Mouse (Mus musculus) stomach, embryonic 14.5 days (tissue): ENCODE measurements around the gene Muc1. TPM values are rescaled to one million over a fixed set of nuclear protein-coding genes. Genes with fewer than 3 reads are reported as not detected.

Experiments used
- ATAC-seq: fragments of 200-750 bp; cut with Nextera tagmentation; 2 replicates; pipeline ENCODE4 v1.8.0; 2017; ENCODE audit warnings: low read depth, moderate TSS enrichment; ENCODE audit not compliant: insufficient number of reproducible peaks, insufficient read depth, low FRiP score
- H3K27ac ChIP-seq: fragments of 300-500 bp; sonication (generic); 2 replicates; pipeline ENCODE4 v1.5.1; 2014; ENCODE audit warnings: mild to moderate bottlenecking, low read length, moderate library complexity, mixed read lengths
- H3K27me3 ChIP-seq: fragments of 300-500 bp; sonication (generic); 2 replicates; pipeline ENCODE4 v1.6.1; 2014; ENCODE audit warnings: low read length, control low read depth, mixed read lengths; ENCODE audit not compliant: control insufficient read depth, insufficient read depth
- H3K36me3 ChIP-seq: fragments of 300-500 bp; sonication (generic); 2 replicates; pipeline ENCODE4 v1.6.1; 2014; ENCODE audit warnings: mild to moderate bottlenecking, control low read depth, low read length, moderate library complexity, mixed read lengths; ENCODE audit not compliant: control insufficient read depth, insufficient read depth
- H3K4me1 ChIP-seq: fragments of 300-500 bp; sonication (generic); 2 replicates; pipeline ENCODE4 v1.6.1; 2014; ENCODE audit warnings: low read length, control low read depth, mixed read lengths; ENCODE audit not compliant: control insufficient read depth, insufficient read depth
- H3K4me2 ChIP-seq: fragments of 300-500 bp; sonication (generic); replicated peaks from 2 replicates; pipeline ENCODE4 v1.6.1; 2014; ENCODE audit warnings: low read depth, low read length, control low read depth
- H3K4me3 ChIP-seq: fragments of 300-500 bp; sonication (generic); 2 replicates; pipeline ENCODE4 v1.5.1; 2014; ENCODE audit warnings: low read depth, low read length, control low read depth
- H3K9ac ChIP-seq: fragments of 300-500 bp; sonication (generic); replicated peaks from 2 replicates; pipeline ENCODE4 v1.6.1; 2014; ENCODE audit warnings: low read depth, mild to moderate bottlenecking, control low read depth, low read length, moderate library complexity, mixed read lengths
- H3K9me3 ChIP-seq: fragments of 300-500 bp; sonication (generic); 2 replicates; pipeline ENCODE4 v1.6.1; 2016; ENCODE audit warnings: low read depth, low read length, control low read depth; ENCODE audit not compliant: control insufficient read depth
- WGBS: fragments of 180-500 bp; shearing (Covaris S2); extraction: QIAGEN DNeasy Blood & Tissue Kit; methylation state at CpG from one replicate; pipeline ENCODE4 v1.1.7; 2014; 5-methylcytosine and 5-hydroxymethylcytosine counted together
- polyA plus RNA-seq: library from polyadenylated mRNA; unstranded; fragments of >200 nt; fragmentation: Nextera tagmentation; extraction: Ambion mirVana; gene quantifications from 2 replicates; pipeline ENCODE4 v1.2.1, GENCODE M21; 2014

The Muc1 gene
- polyA plus RNA-seq, 1 experiment from 2014 or later, result 58.2 TPM

DNA sequence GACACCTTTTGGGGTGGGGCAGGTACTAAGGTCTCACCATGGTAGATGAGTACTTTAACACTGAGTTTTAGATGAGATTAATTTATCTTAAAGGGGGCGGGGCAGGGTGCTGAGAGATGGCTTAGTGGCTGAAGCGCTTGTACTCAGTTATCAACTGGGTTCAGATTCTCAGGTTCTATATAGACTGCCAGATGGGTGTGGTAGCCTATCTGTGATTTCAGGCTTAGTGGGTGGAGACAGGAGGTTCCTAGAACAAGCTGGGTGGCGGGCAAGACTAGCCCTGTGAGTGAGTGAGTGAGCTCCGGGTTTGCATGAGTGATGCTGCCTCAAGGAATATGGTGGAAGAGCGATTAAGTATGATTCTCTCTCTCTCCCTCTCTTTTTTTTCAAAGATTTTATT, 26.1 kb downstream of the Muc1 start:
- Histone ChIP-seq H3K36me3 (no peaks in the 10 kb centered on the region), H3K4me2 (no peak overlapping the region), H3K27me3 (no peaks in the 10 kb centered on the region), H3K4me3 (no peak overlapping the region), H3K9me3 (no peaks in the 10 kb centered on the region), H3K9ac (no peak overlapping the region), H3K27ac (no peak overlapping the region), H3K4me1 (peaks cover 10% of the 10 kb centered on the region; the same call in 1 of the 2 replicates)
- ATAC-seq, result no peak
- 85% methylated on average over 5 of the region's 5 CpGs for WGBS

DNA sequence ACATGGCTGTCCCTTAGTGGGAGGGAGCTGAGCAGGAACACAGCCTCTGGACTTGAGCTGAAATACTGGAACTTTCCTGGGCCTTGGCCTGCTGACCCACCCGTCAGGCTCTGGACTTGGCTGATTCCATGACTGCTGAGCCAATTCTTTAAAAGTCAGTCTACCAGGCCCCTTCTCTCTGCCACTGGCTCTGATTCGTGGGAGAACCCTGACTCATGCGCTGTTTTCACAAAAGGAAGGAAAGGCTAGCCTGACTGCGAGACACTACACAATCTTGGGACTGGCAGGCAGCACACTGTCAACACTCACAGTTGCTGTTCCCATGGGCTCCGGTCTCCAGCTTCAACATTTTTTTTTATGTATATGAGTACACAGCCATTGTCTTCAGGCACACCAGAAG, 27.3 kb downstream of the Muc1 start:
- 82% methylated on average over 5 of the region's 5 CpGs for whole genome bisulfite sequencing
- no peak overlapping the region for H3K27ac ChIP-seq
- H3K4me1 ChIP-seq, result peaks cover 9% of the 10 kb centered on the region; the same call in 1 of the 2 replicates
- H3K4me3 ChIP-seq, result no peak overlapping the region
- H3K4me2 ChIP-seq, result no peak overlapping the region
- no peak overlapping the region for H3K9ac ChIP-seq
- H3K27me3 ChIP-seq, result no peaks in the 10 kb centered on the region
- ATAC-seq, result no peak
- H3K9me3 ChIP-seq, result no peaks in the 10 kb centered on the region
- H3K36me3 ChIP-seq, result no peaks in the 10 kb centered on the region

DNA sequence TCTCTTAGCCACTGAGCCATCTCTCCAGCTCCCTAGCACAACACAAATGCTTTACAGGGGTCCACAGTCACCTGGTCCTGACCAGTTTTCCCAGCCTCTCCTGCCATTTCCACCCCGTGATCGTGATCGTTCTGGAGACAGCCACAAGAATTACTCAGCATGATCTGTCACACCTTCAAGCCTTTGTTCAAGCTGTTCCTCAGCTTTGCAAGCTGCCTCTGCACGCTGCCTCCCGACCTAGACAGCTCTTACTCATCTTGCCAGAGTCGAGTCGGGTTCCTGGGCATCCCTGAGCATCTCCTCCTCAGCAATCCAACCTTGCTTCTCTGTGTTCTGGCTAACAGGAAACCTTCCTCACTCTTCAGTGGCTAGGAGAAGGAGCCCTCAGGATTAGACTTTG, 30.2 kb downstream of the Muc1 start, which contains the start of gene Dpm3:
Gene Dpm3, plus strand, starts transcription at position 283 of the 400 bp plus-strand sequence.
- no peak for ATAC-seq
- Histone ChIP-seq H3K4me2 (no peak within 1 kb of the TSS), H3K27me3 (no peaks in the 10 kb centered on the region), H3K4me1 (no peaks in the 10 kb centered on the region), H3K9me3 (no peaks in the 10 kb centered on the region), H3K9ac (no peak within 1 kb of the TSS), H3K4me3 (no peak within 1 kb of the TSS), H3K27ac (no peak within 1 kb of the TSS), H3K36me3 (no peaks in the 10 kb centered on the region)
- 49% methylated on average over 7 of the region's 7 CpGs for WGBS

DNA sequence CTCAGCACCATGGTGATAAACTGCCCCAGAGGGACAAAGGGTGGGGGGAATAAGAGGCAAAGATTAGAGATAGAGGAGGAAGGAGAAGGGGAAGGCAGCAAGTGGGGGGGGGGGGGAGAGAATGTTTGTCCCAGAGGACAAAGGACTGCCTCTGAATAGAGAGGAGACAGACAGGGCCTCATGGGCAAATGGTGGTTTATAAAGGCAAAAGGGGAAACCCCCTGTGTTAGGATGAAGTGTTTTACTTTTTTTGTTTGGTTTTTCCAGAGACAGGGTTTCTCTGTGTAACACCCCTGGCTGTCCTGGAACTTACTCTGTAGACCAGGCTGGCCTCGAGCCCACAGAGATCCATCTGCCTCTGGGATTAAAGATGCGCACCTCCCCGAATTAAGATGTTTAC, 31.4 kb downstream of the Muc1 start:
- Histone ChIP-seq H3K4me1 (no peaks in the 10 kb centered on the region), H3K9ac (no peak overlapping the region), H3K4me3 (no peak overlapping the region), H3K27ac (no peak overlapping the region), H3K36me3 (no peaks in the 10 kb centered on the region), H3K4me2 (no peak overlapping the region), H3K9me3 (no peaks in the 10 kb centered on the region), H3K27me3 (no peaks in the 10 kb centered on the region)
- 44% methylated on average over 3 of the region's 3 CpGs for WGBS
- no peak for ATAC-seq

DNA sequence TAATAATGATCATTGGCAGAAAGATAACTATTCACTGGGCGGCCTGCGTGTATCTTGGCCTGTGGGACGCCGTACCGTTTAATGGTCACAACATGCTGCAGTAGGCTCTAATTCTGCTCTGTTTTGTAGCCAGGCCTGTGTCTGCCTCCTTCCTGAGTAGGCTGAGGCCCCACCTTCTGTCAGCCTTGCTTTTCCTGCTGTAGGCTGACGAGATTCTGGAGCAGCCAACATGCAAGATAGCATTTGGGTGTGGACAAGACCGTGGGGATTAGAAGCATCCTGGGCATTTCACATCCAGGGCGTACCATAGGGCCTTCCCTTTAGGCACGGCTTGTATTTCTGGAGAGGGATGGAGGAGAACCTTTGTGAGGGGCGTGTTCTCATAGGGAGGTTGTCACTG, 33.6 kb downstream of the Muc1 start:
- no peak overlapping the region for H3K27ac ChIP-seq
- no peak overlapping the region for H3K4me3 ChIP-seq
- H3K27me3 ChIP-seq, result no peaks in the 10 kb centered on the region
- no peak for ATAC-seq
- no peaks in the 10 kb centered on the region for H3K9me3 ChIP-seq
- no peak overlapping the region for H3K4me2 ChIP-seq
- 65% methylated on average over 10 of the region's 10 CpGs for WGBS
- no peak overlapping the region for H3K9ac ChIP-seq
- no peaks in the 10 kb centered on the region for H3K36me3 ChIP-seq
- H3K4me1 ChIP-seq, result peaks cover 9% of the 10 kb centered on the region; the same call in 1 of the 2 replicates

DNA sequence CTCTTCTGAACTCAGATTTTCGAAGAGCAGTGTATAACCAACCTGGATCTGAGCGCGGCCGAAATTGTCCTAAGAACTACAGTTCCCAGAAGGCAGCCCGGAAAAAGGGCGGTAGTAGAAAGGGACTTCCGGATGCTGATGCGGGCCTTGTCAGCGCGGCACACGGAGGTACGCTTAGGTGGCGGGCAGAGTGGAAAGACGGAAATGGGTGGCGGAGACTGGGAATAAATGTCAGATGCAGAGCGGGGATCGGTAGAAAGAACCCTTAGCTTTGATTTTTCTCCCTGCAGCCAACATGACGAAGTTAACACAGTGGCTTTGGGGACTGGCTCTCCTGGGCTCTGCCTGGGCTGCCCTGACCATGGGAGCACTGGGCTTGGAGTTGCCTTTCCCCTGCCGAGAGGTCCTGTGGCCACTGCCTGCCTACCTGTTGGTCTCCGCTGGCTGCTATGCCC, 37.6 kb downstream of the Muc1 start:
- H3K4me3 ChIP-seq, result peak overlapping the region; percentile 77
- peak overlapping the region; percentile 93 for H3K4me2 ChIP-seq
- peak overlapping the region; percentile 40; the same call in 1 of the 2 replicates for H3K27ac ChIP-seq
- peaks cover 34% of the 10 kb centered on the region for H3K4me1 ChIP-seq
- H3K27me3 ChIP-seq, result no peaks in the 10 kb centered on the region
- ATAC-seq, result peak; percentile 83
- under 1% methylated on average over 20 of the region's 20 CpGs for WGBS
- H3K9ac ChIP-seq, result peak overlapping the region; percentile 93
- H3K36me3 ChIP-seq, result no peaks in the 10 kb centered on the region; the same call in 1 of the 2 replicates
- H3K9me3 ChIP-seq, result no peaks in the 10 kb centered on the region

DNA sequence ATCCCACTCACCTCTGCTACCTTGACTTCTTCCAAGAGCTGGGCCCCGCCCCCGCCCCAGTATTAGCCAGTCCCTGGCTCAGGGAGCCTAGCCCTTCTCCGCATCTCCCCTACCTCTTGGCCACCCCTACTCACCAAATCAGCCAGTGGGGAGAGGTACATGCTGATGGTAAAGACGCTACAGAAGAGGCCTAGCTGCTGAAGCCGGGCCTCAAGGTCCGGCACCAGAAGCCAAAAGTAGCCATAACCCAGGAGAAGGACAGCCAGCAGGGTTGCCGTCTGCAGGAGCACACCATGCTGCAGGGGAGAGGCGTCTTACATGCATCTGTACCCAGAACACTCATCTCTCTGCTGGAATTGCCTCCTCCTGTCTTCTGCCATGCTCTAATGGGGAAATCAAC, 40.1 kb downstream of the Muc1 start:
- Histone ChIP-seq H3K27me3 (no peaks in the 10 kb centered on the region), H3K36me3 (no peaks in the 10 kb centered on the region; the same call in 1 of the 2 replicates), H3K9ac (no peak overlapping the region), H3K4me2 (0 out of 2 replicates have a peak overlapping the region, but pooled peaks have one; percentile 64), H3K27ac (no peak overlapping the region; the same call in 1 of the 2 replicates), H3K4me1 (peaks cover 34% of the 10 kb centered on the region), H3K4me3 (no peak overlapping the region), H3K9me3 (no peaks in the 10 kb centered on the region)
- WGBS, result 61% methylated on average over 8 of the region's 8 CpGs
- no peak for ATAC-seq

DNA sequence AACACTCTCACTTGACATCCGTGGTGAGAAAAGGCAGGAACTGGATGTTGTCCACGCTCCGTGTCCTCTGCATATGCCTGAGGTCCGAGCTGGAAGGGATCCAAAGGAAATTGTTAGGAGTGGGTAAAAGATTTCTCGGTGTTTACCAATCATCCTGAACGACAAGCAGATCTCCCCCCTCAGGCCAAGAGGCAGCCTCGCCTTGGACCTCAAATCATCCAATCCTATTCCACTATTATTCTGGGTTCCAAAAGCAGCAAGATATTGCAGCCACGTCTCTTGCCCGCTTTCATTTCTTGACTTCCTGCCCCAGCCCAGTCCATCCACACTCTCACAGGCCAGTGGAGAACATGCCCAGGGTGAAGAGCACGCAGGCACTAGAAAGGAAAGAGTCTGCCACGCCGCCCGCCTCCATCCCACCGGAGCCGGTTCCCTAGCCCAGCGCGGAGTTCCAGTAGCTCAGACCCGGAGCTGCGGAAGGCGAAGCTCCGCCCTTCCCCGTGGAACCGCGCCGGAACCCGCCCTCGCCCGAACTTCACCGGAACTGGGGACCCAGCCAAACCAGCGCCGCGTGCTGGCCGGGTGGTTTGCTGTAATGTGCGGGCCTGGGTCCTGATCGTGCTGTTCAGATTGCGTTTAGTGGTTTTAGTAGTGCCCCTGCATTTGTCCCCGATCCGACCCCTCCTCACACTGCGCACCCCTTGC, 41.3 kb downstream of the Muc1 start, which contains the start of gene Slc50a1:
Gene Slc50a1, minus strand, starts transcription at position 520 of the 705 bp plus-strand sequence.
- Histone ChIP-seq H3K27me3 (no peaks in the 10 kb centered on the region), H3K36me3 (no peaks in the 10 kb centered on the region; the same call in 1 of the 2 replicates), H3K4me2 (peak within 1 kb of the TSS; percentile 64), H3K4me1 (peaks cover 34% of the 10 kb centered on the region), H3K4me3 (peak within 1 kb of the TSS; percentile 51), H3K9ac (peak within 1 kb of the TSS; percentile 49), H3K27ac (peak within 1 kb of the TSS; percentile 68), H3K9me3 (no peaks in the 10 kb centered on the region)
- WGBS, result 2% methylated on average over 39 of the region's 39 CpGs
- ATAC-seq, result peak; percentile 39; the same call in 1 of the 2 replicates
